Mouse (Mus musculus): Measurements from ENCODE around the gene Usp22.
A peak's percentile ranks its signal among the peaks of the same experiment; 100 is the strongest.
"Not testable (repeated sequence)": the region's sequence is repeated elsewhere in the genome, so short reads cannot be mapped to it uniquely, and the experiment has no call there.

Gene Usp22

GRCm38 (mm10) chr11:61190776-61191175 is 15.9 kb upstream of the Usp22 start:
- DNase-seq (ENCODE audit: low read depth, low spot score) = peak; percentile 28

- DNase-seq (ENCODE audit: low read depth, low spot score) = no peak
These were observed 9.0 kb upstream of the Usp22 start for GRCm38 (mm10) chr11:61183820-61184219.

GRCm38 (mm10) chr11:61181624-61182023 is 6.8 kb upstream of the Usp22 start:
- DNase-seq (ENCODE audit: low read depth, low spot score) = peak; percentile 71

- no peak for DNase-seq (ENCODE audit: low read depth, low spot score)
These were observed 5.5 kb upstream of the Usp22 start for GRCm38 (mm10) chr11:61180361-61180760.

- no peak for DNase-seq (ENCODE audit: low read depth, low spot score)
These were observed 1.5 kb upstream of the Usp22 start for GRCm38 (mm10) chr11:61176321-61176720.

GRCm38 (mm10) chr11:61175778-61176177 is 923 bp upstream of the Usp22 start:
- DNase-seq (ENCODE audit: low read depth, low spot score) = no peak

- DNase-seq (ENCODE audit: low read depth, low spot score) = peak; percentile 85
These were observed 499 bp downstream of the Usp22 start for GRCm38 (mm10) chr11:61174291-61174820.

- not testable (repeated sequence) for DNase-seq (ENCODE audit: low read depth, low spot score)
These were observed 1.4 kb downstream of the Usp22 start for GRCm38 (mm10) chr11:61173477-61173876.

GRCm38 (mm10) chr11:61170184-61170583 is 4.7 kb downstream of the Usp22 start:
- DNase-seq (ENCODE audit: low read depth, low spot score) = no peak

- DNase-seq (ENCODE audit: low read depth, low spot score) = no peak
These were observed 10.0 kb downstream of the Usp22 start for GRCm38 (mm10) chr11:61164881-61165280.

GRCm38 (mm10) chr11:61164366-61164765 is 10.5 kb downstream of the Usp22 start:
- no peak for DNase-seq (ENCODE audit: low read depth, low spot score)

- DNase-seq (ENCODE audit: low read depth, low spot score) = no peak
These were observed 11.5 kb downstream of the Usp22 start for GRCm38 (mm10) chr11:61163341-61163740.

- DNase-seq (ENCODE audit: low read depth, low spot score) = no peak
These were observed 12.1 kb downstream of the Usp22 start for GRCm38 (mm10) chr11:61162776-61163175.

GRCm38 (mm10) chr11:61161121-61161520 is 13.7 kb downstream of the Usp22 start:
- no peak for DNase-seq (ENCODE audit: low read depth, low spot score)

GRCm38 (mm10) chr11:61159796-61160732 is 14.8 kb downstream of the Usp22 start:
- DNase-seq (ENCODE audit: low read depth, low spot score) = peak; percentile 72

- DNase-seq (ENCODE audit: low read depth, low spot score) = no peak
These were observed 16.7 kb downstream of the Usp22 start for GRCm38 (mm10) chr11:61158141-61158540.

- no peak for DNase-seq (ENCODE audit: low read depth, low spot score)
These were observed 19.1 kb downstream of the Usp22 start for GRCm38 (mm10) chr11:61155727-61156126.

GRCm38 (mm10) chr11:61150233-61151001 is 24.4 kb downstream of the Usp22 start:
- no peak for DNase-seq (ENCODE audit: low read depth, low spot score)

- DNase-seq (ENCODE audit: low read depth, low spot score) = no peak
These were observed 27.6 kb downstream of the Usp22 start for GRCm38 (mm10) chr11:61147300-61147683.

- DNase-seq (ENCODE audit: low read depth, low spot score) = peak; percentile 90
These were observed 28.1 kb downstream of the Usp22 start for GRCm38 (mm10) chr11:61146645-61147299.

- no peak for DNase-seq (ENCODE audit: low read depth, low spot score)
These were observed 29.3 kb downstream of the Usp22 start for GRCm38 (mm10) chr11:61145551-61145950.

All from R1 (cell line).